Mouse (Mus musculus): ENCODE data around the gene Bik.
A peak's percentile ranks its signal among the peaks of the same experiment; 100 is the strongest.

Bik gene

GRCm38 (mm10) chr15:83583419-83584156 lies 56.9 kb downstream of the Bik start:
- DNase-seq (ENCODE audit: low read depth): peak; percentile 42

- DNase-seq (ENCODE audit: low read depth): no peak
Observed at GRCm38 (mm10) chr15:83584741-83585220, 58.1 kb downstream of the Bik start.

GRCm38 (mm10) chr15:83590841-83591240 lies 64.2 kb downstream of the Bik start:
- no peak for DNase-seq (ENCODE audit: low read depth)

GRCm38 (mm10) chr15:83591758-83592157 lies 65.1 kb downstream of the Bik start:
- no peak for DNase-seq (ENCODE audit: low read depth)

- DNase-seq (ENCODE audit: low read depth): no peak
Observed at GRCm38 (mm10) chr15:83592260-83593188, 65.9 kb downstream of the Bik start.

- DNase-seq (ENCODE audit: low read depth): no peak
Observed at GRCm38 (mm10) chr15:83593189-83593585, 66.5 kb downstream of the Bik start.

GRCm38 (mm10) chr15:83593702-83594512 lies 67.2 kb downstream of the Bik start:
- DNase-seq (ENCODE audit: low read depth): no peak
